Mouse (Mus musculus) neural tube, embryonic 13.5 days (tissue): ENCODE results near the gene E2f7. TPM values are rescaled to one million over a fixed set of nuclear protein-coding genes. Genes with fewer than 3 reads are reported as not detected.
"Not testable (repeated sequence)": the region's sequence is repeated elsewhere in the genome, so short reads cannot be mapped to it uniquely, and the experiment has no call there.

Experiments
- ATAC-seq: fragments of 200-750 bp; cut with Nextera tagmentation; 2 replicates; pipeline ENCODE4 v1.8.0; 2017; ENCODE audit warnings: low read depth, mild to moderate bottlenecking, moderate TSS enrichment, moderate library complexity
- H3K27ac ChIP-seq: fragments of 300-500 bp; sonication (generic); replicated peaks from 2 replicates; pipeline ENCODE4 v1.5.1; 2015; ENCODE audit warnings: moderate library complexity, mild to moderate bottlenecking, inconsistent platforms
- H3K27me3 ChIP-seq: fragments of 300-500 bp; sonication (generic); 2 replicates; pipeline ENCODE4 v1.6.1; 2015; ENCODE audit warnings: mild to moderate bottlenecking, inconsistent platforms
- H3K36me3 ChIP-seq: fragments of 300-500 bp; sonication (generic); 2 replicates; pipeline ENCODE4 v1.6.1; 2015; ENCODE audit warnings: mild to moderate bottlenecking, inconsistent platforms
- H3K4me1 ChIP-seq: fragments of 300-500 bp; sonication (generic); replicated peaks from 2 replicates; pipeline ENCODE4 v1.6.1; 2015; ENCODE audit warnings: inconsistent platforms
- H3K4me2 ChIP-seq: fragments of 300-500 bp; sonication (generic); 2 replicates; pipeline ENCODE4 v1.6.1; 2015; ENCODE audit warnings: inconsistent platforms, mild to moderate bottlenecking, moderate library complexity
- H3K4me3 ChIP-seq: fragments of 300-500 bp; sonication (generic); 2 replicates; pipeline ENCODE4 v1.5.1; 2015; ENCODE audit warnings: mild to moderate bottlenecking, inconsistent platforms
- H3K9ac ChIP-seq: fragments of 300-500 bp; sonication (generic); 2 replicates; pipeline ENCODE4 v1.6.1; 2015; ENCODE audit warnings: moderate library complexity, mild to moderate bottlenecking, inconsistent platforms
- H3K9me3 ChIP-seq: fragments of 300-500 bp; sonication (generic); 2 replicates; pipeline ENCODE4 v1.6.1; 2016; ENCODE audit warnings: inconsistent platforms
- WGBS: fragments of 180-500 bp; shearing (Covaris S2); methylation state at CpG from one replicate; pipeline ENCODE4 v1.1.7; 2015; 5-methylcytosine and 5-hydroxymethylcytosine counted together
- polyA plus RNA-seq: library from polyadenylated mRNA; unstranded; fragments of >200 nt; fragmentation: Nextera tagmentation; extraction: Ambion mirVana; gene quantifications from 2 replicates; pipeline ENCODE4 v1.2.1, GENCODE M21; 2015

E2f7 gene
- polyA plus RNA-seq, 1 experiment from 2014 or later = 6.9 TPM

- Histone ChIP-seq H3K9ac (no peak overlapping the region), H3K9me3 (no peaks in the 10 kb centered on the region), H3K4me1 (peaks cover 16% of the 10 kb centered on the region), H3K36me3 (peaks cover 33% of the 10 kb centered on the region), H3K4me3 (no peak overlapping the region), H3K27ac (no peak overlapping the region), H3K27me3 (no peaks in the 10 kb centered on the region), H3K4me2 (no peak overlapping the region)
- 97% methylated on average over 9 of the region's 9 CpGs for WGBS
- ATAC-seq = no peak
Measured at GRCm38 (mm10) chr10:110749510-110750305, 4.5 kb downstream of the E2f7 start.

GRCm38 (mm10) chr10:110752849-110753248 is 7.6 kb downstream of the E2f7 start:
- H3K4me1 ChIP-seq = no peaks in the 10 kb centered on the region
- no peaks in the 10 kb centered on the region for H3K27me3 ChIP-seq
- H3K27ac ChIP-seq = no peak overlapping the region
- no peak overlapping the region for H3K9ac ChIP-seq
- 92% methylated on average over 3 of the region's 3 CpGs for WGBS
- H3K36me3 ChIP-seq = peaks cover 56% of the 10 kb centered on the region
- no peak overlapping the region for H3K4me2 ChIP-seq
- no peaks in the 10 kb centered on the region for H3K9me3 ChIP-seq
- H3K4me3 ChIP-seq = no peak overlapping the region
- no peak for ATAC-seq

- H3K9me3 ChIP-seq = no peaks in the 10 kb centered on the region
- ATAC-seq = no peak
- no peaks in the 10 kb centered on the region for H3K4me1 ChIP-seq
- WGBS = 97% methylated on average over 10 of the region's 10 CpGs
- H3K4me3 ChIP-seq = no peak overlapping the region
- no peaks in the 10 kb centered on the region for H3K27me3 ChIP-seq
- no peak overlapping the region for H3K4me2 ChIP-seq
- H3K9ac ChIP-seq = no peak overlapping the region
- H3K27ac ChIP-seq = no peak overlapping the region
- H3K36me3 ChIP-seq = peaks cover 57% of the 10 kb centered on the region
Measured at GRCm38 (mm10) chr10:110755556-110755955, 10.3 kb downstream of the E2f7 start.

GRCm38 (mm10) chr10:110756271-110756793 is 11.1 kb downstream of the E2f7 start:
- H3K9ac ChIP-seq = no peak overlapping the region
- no peak for ATAC-seq
- no peaks in the 10 kb centered on the region; the same call in 1 of the 2 replicates for H3K4me1 ChIP-seq
- 89% methylated on average over 7 of the region's 7 CpGs for WGBS
- peaks cover 57% of the 10 kb centered on the region for H3K36me3 ChIP-seq
- no peaks in the 10 kb centered on the region for H3K9me3 ChIP-seq
- H3K27ac ChIP-seq = no peak overlapping the region
- no peak overlapping the region for H3K4me2 ChIP-seq
- H3K27me3 ChIP-seq = no peaks in the 10 kb centered on the region
- no peak overlapping the region for H3K4me3 ChIP-seq

- 0 out of 2 replicates have a peak, but pooled peaks have one; percentile 64 for ATAC-seq
- WGBS = 49% methylated on average over 7 of the region's 12 CpGs
Measured at GRCm38 (mm10) chr10:110760552-110760951, 15.3 kb downstream of the E2f7 start.

GRCm38 (mm10) chr10:110762134-110762884 is 17.1 kb downstream of the E2f7 start:
- Histone ChIP-seq H3K4me2 (peak overlapping the region; percentile 33), H3K9ac (peak overlapping the region; percentile 42; the same call in 1 of the 2 replicates), H3K4me1 (peaks cover 14% of the 10 kb centered on the region; the same call in 1 of the 2 replicates), H3K36me3 (peaks cover 53% of the 10 kb centered on the region), H3K27ac (0 out of 2 replicates have a peak overlapping the region, but pooled peaks have one; percentile 10), H3K9me3 (0 out of 2 replicates have a peak, but pooled peaks cover 8% of the 10 kb centered on the region), H3K27me3 (no peaks in the 10 kb centered on the region), H3K4me3 (0 out of 2 replicates have a peak overlapping the region, but pooled peaks have one; percentile 2)
- WGBS = 40% methylated on average over 16 of the region's 16 CpGs
- peak; percentile 70 for ATAC-seq

More at GRCm38 (mm10) chr10:110760552-110760951, 15.3 kb downstream of the E2f7 start:
- not testable (repeated sequence) for H3K27me3 ChIP-seq, H3K27ac ChIP-seq, H3K4me3 ChIP-seq, H3K4me1 ChIP-seq, H3K9me3 ChIP-seq, H3K9ac ChIP-seq, H3K4me2 ChIP-seq
- H3K36me3 ChIP-seq = peaks cover 48% of the 10 kb centered on the region

- ATAC-seq = no peak
- Histone ChIP-seq H3K9me3 (0 out of 2 replicates have a peak, but pooled peaks cover 8% of the 10 kb centered on the region), H3K36me3 (peaks cover 53% of the 10 kb centered on the region), H3K4me2 (no peak overlapping the region), H3K27ac (no peak overlapping the region), H3K27me3 (no peaks in the 10 kb centered on the region), H3K4me1 (peaks cover 14% of the 10 kb centered on the region; the same call in 1 of the 2 replicates), H3K9ac (no peak overlapping the region), H3K4me3 (no peak overlapping the region)
- 92% methylated on average over 13 of the region's 13 CpGs for WGBS
Measured at GRCm38 (mm10) chr10:110763416-110763815, 18.2 kb downstream of the E2f7 start.

- Histone ChIP-seq H3K4me1 (peaks cover 17% of the 10 kb centered on the region), H3K27me3 (no peaks in the 10 kb centered on the region), H3K4me3 (no peak overlapping the region), H3K9me3 (no peaks in the 10 kb centered on the region), H3K4me2 (no peak overlapping the region), H3K9ac (no peak overlapping the region), H3K36me3 (peaks cover 57% of the 10 kb centered on the region), H3K27ac (no peak overlapping the region)
- 75% methylated on average over 10 of the region's 10 CpGs for WGBS
- no peak for ATAC-seq
Measured at GRCm38 (mm10) chr10:110769538-110769937, 24.3 kb downstream of the E2f7 start.

- no peaks in the 10 kb centered on the region for H3K27me3 ChIP-seq
- no peaks in the 10 kb centered on the region for H3K9me3 ChIP-seq
- no peak overlapping the region for H3K9ac ChIP-seq
- 73% methylated on average over 12 of the region's 12 CpGs for WGBS
- peaks cover 34% of the 10 kb centered on the region for H3K36me3 ChIP-seq
- H3K4me2 ChIP-seq = no peak overlapping the region
- H3K27ac ChIP-seq = no peak overlapping the region
- peaks cover 11% of the 10 kb centered on the region for H3K4me1 ChIP-seq
- H3K4me3 ChIP-seq = no peak overlapping the region
- no peak for ATAC-seq
Measured at GRCm38 (mm10) chr10:110773201-110773600, 28.0 kb downstream of the E2f7 start.

- no peaks in the 10 kb centered on the region for H3K27me3 ChIP-seq
- H3K4me1 ChIP-seq = peaks cover 6% of the 10 kb centered on the region
- no peaks in the 10 kb centered on the region for H3K9me3 ChIP-seq
- H3K36me3 ChIP-seq = peaks cover 36% of the 10 kb centered on the region
- no peak overlapping the region for H3K4me3 ChIP-seq
- H3K27ac ChIP-seq = no peak overlapping the region
- 93% methylated on average over 14 of the region's 14 CpGs for WGBS
- ATAC-seq = no peak
- H3K9ac ChIP-seq = no peak overlapping the region
- H3K4me2 ChIP-seq = no peak overlapping the region
Measured at GRCm38 (mm10) chr10:110773878-110774277, 28.6 kb downstream of the E2f7 start.

- WGBS = 94% methylated on average over 14 of the region's 14 CpGs
- Histone ChIP-seq H3K27ac (no peak overlapping the region), H3K9me3 (no peaks in the 10 kb centered on the region), H3K36me3 (peaks cover 64% of the 10 kb centered on the region), H3K9ac (no peak overlapping the region), H3K4me1 (no peaks in the 10 kb centered on the region), H3K27me3 (no peaks in the 10 kb centered on the region), H3K4me2 (no peak overlapping the region), H3K4me3 (no peak overlapping the region)
- ATAC-seq = no peak
Measured at GRCm38 (mm10) chr10:110781772-110782171, 36.5 kb downstream of the E2f7 start.

- ATAC-seq = no peak
- WGBS = 85% methylated on average over 10 of the region's 10 CpGs
- no peak overlapping the region for H3K9ac ChIP-seq
- H3K27ac ChIP-seq = no peak overlapping the region
- H3K27me3 ChIP-seq = no peaks in the 10 kb centered on the region
- no peak overlapping the region for H3K4me2 ChIP-seq
- H3K4me3 ChIP-seq = no peak overlapping the region
- H3K4me1 ChIP-seq = no peaks in the 10 kb centered on the region
- H3K36me3 ChIP-seq = peaks cover 63% of the 10 kb centered on the region
- H3K9me3 ChIP-seq = no peaks in the 10 kb centered on the region
Measured at GRCm38 (mm10) chr10:110782655-110783054, 37.4 kb downstream of the E2f7 start.
